Comparison of ENCODE assay signal across 8 mouse cellular contexts in the genomic region with DNA sequence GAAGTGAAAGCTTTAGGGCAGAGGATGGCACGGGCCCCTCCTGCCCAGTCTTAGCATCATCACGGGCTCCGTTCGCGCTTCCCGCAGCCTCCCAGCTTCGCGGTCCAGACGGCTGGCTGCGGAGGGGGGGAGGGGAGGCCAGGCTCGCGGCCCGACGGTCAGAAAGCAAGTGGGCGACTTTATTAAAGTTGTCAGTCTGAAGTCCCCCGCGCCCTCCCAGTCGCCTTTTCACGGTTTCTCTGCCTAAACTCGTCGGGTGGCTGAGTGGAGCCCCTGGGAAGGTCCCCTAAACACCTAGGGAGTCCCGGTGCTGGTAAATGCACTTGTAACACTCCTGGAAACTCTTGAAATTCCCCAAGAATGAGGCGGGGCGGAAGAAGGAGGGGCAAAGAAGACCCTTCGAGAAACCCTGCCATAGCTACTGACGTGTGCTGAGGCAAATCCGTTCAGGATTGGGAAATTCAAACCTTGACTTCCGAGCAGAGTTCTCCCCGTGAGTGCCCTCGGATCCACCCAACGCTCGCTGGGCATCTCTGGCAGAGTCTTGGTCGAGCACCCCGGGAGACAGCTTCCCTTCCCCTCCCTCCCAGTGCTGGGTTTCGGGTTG. TPM values are rescaled to one million over a fixed set of nuclear protein-coding genes. Genes with fewer than 3 reads are reported as not detected.
A peak's percentile ranks its signal among the peaks of the same experiment; 100 is the strongest.
DNase-seq lines count a peak whose midpoint lies in the region; ATAC-seq and TF ChIP-seq lines count a peak whose summit lies in the region.

No protein-coding gene starts in this region.

- peaks cover 27% of the 10 kb centered on the region for H3K27me3 ChIP-seq in hindbrain, embryonic 14.5 days (ENCODE audit: control insufficient read depth, insufficient read depth, low read length)
- no peaks in the 10 kb centered on the region for H3K27me3 ChIP-seq in limb, embryonic 14.5 days (ENCODE audit: control insufficient read depth, insufficient read depth, low read length)
- peaks cover 25% of the 10 kb centered on the region for H3K27me3 ChIP-seq in midbrain, embryonic 12.5 days

- H3K4me1 ChIP-seq in hindbrain, embryonic 14.5 days (replicated peaks; ENCODE audit: control insufficient read depth, insufficient read depth, low read length), result no peaks in the 10 kb centered on the region
- 0 out of 2 replicates have a peak, but pooled peaks cover 7% of the 10 kb centered on the region for H3K4me1 ChIP-seq in limb, embryonic 14.5 days (ENCODE audit: control insufficient read depth, insufficient read depth, low read length)
- peaks cover 15% of the 10 kb centered on the region for H3K4me1 ChIP-seq in midbrain, embryonic 12.5 days

- no peaks in the 10 kb centered on the region for H3K9me3 ChIP-seq in hindbrain, embryonic 14.5 days (ENCODE audit: control insufficient read depth, low read length)
- no peaks in the 10 kb centered on the region for H3K9me3 ChIP-seq in limb, embryonic 14.5 days (ENCODE audit: control insufficient read depth, low read length)
- H3K9me3 ChIP-seq in midbrain, embryonic 12.5 days, result no peaks in the 10 kb centered on the region

- 0% methylated on average over 35 of the region's 35 CpGs for WGBS in hindbrain, embryonic 14.5 days
- WGBS in limb, embryonic 14.5 days, result 0% methylated on average over 35 of the region's 35 CpGs
- WGBS in midbrain, embryonic 12.5 days, result under 1% methylated on average over 35 of the region's 35 CpGs

- peak; percentile 12 for DNase-seq in right cerebral cortex, postnatal 14 days
- no peak for DNase-seq in right cerebral cortex, adult 2 months (ENCODE audit: low spot score in 2 of 2)
- DNase-seq in adrenal gland, postnatal 36 days, result peak; percentile 53 to 67
- DNase-seq in gastrocnemius, adult 18-20 months (ENCODE audit: low spot score), result peak; percentile 39
- peak; percentile 49 for DNase-seq in hindbrain, embryonic 14.5 days (ENCODE audit: low spot score)
- peak; percentile 69 for DNase-seq in limb, embryonic 14.5 days (ENCODE audit: low spot score)
- DNase-seq in urinary bladder, postnatal 25 days (ENCODE audit: low spot score), result peak; percentile 24

- H3K4me3 ChIP-seq in hindbrain, embryonic 14.5 days (replicated peaks; ENCODE audit: low read length), result peak overlapping the region; percentile 56
- H3K4me3 ChIP-seq in limb, embryonic 14.5 days (replicated peaks; ENCODE audit: low read length), result peak overlapping the region; percentile 58
- peak overlapping the region; percentile 57 for H3K4me3 ChIP-seq in midbrain, embryonic 12.5 days

- peak overlapping the region; percentile 56 for H3K9ac ChIP-seq in hindbrain, embryonic 14.5 days
- H3K9ac ChIP-seq in limb, embryonic 14.5 days (ENCODE audit: low read depth, low read length, severe bottlenecking), result peak overlapping the region; percentile 86
- H3K9ac ChIP-seq in midbrain, embryonic 12.5 days (replicated peaks), result peak overlapping the region; percentile 66

- H3K36me3 ChIP-seq in hindbrain, embryonic 14.5 days (replicated peaks; ENCODE audit: control insufficient read depth, insufficient read depth), result no peaks in the 10 kb centered on the region
- H3K36me3 ChIP-seq in limb, embryonic 14.5 days (ENCODE audit: control insufficient read depth, insufficient read depth, low read length), result no peaks in the 10 kb centered on the region
- H3K36me3 ChIP-seq in midbrain, embryonic 12.5 days, result no peaks in the 10 kb centered on the region

- TF ChIP-seq POLR2A in limb, embryonic 14.5 days (IDR thresholded peaks at IDR 0.05; ENCODE audit: borderline replicate concordance, extremely low read depth, insufficient read depth, insufficient read length), result 0 out of 2 replicates have a peak, but pooled peaks have one; percentile 27

- H3K27ac ChIP-seq in hindbrain, embryonic 14.5 days, result peak overlapping the region; percentile 71
- H3K27ac ChIP-seq in limb, embryonic 14.5 days (replicated peaks; ENCODE audit: low read depth, low read length), result peak overlapping the region; percentile 93
- peak overlapping the region; percentile 60 for H3K27ac ChIP-seq in midbrain, embryonic 12.5 days (replicated peaks)

- peak overlapping the region; percentile 84 for H3K4me2 ChIP-seq in hindbrain, embryonic 14.5 days (replicated peaks)
- H3K4me2 ChIP-seq in limb, embryonic 14.5 days (replicated peaks; ENCODE audit: low read depth, low read length, severe bottlenecking), result peak overlapping the region; percentile 68
- H3K4me2 ChIP-seq in midbrain, embryonic 12.5 days (replicated peaks), result peak overlapping the region; percentile 81

- ATAC-seq in hindbrain, embryonic 14.5 days (ENCODE audit: low FRiP score), result peak; percentile 80
- peak; percentile 71 for ATAC-seq in limb, embryonic 14.5 days (ENCODE audit: low FRiP score, low read depth)
- peak; percentile 86 for ATAC-seq in midbrain, embryonic 12.5 days (ENCODE audit: low FRiP score, low read depth)

RNA-seq across cellular contexts. Expression of a gene that starts 1.6 kb away (rescaled TPM):
- total RNA-seq in adrenal gland, postnatal 36 days (2021), result 100 to 1,000 TPM; 161 to 356 TPM
- total RNA-seq in gastrocnemius, adult 18-20 months (2021), result 1 to 10 TPM; 7.0 to 7.3 TPM
- 103 and 111 TPM in 2 replicates for polyA plus RNA-seq in hindbrain, embryonic 14.5 days (2014; fragmentation: Nextera tagmentation; extraction: Ambion mirVana)
- polyA plus RNA-seq in limb, embryonic 14.5 days (2012; rRNA removed), result 86.4 and 102 TPM in 2 replicates
- polyA plus RNA-seq in limb, embryonic 14.5 days (2014; fragmentation: Nextera tagmentation; extraction: Ambion mirVana), result 388 and 411 TPM in 2 replicates
- 137 and 185 TPM in 2 replicates for polyA plus RNA-seq in midbrain, embryonic 12.5 days (2016; fragmentation: Nextera tagmentation; extraction: Ambion mirVana)

Comparison
In these comparisons a context has a peak if more than half of its experiments do, and no peak if none do; other contexts are left out.
1. DNase-seq: peak in right cerebral cortex, postnatal 14 days (single experiment), adrenal gland, postnatal 36 days (2 of 2), gastrocnemius, adult 18-20 months (single experiment), hindbrain, embryonic 14.5 days (single experiment), limb, embryonic 14.5 days (single experiment) and urinary bladder, postnatal 25 days (single experiment); none in right cerebral cortex, adult 2 months (0 of 2).
2. Peak in every context shown above with its lines, with median percentiles within 50 percentile points of each other: ATAC-seq, H3K27ac ChIP-seq, H3K4me2 ChIP-seq, H3K4me3 ChIP-seq and H3K9ac ChIP-seq.